Mouse (Mus musculus): Measurements from ENCODE around the gene Dpp8. TPM values are rescaled to one million over a fixed set of nuclear protein-coding genes. Genes with fewer than 3 reads are reported as not detected.

Dpp8 gene
- total RNA-seq, 1 experiment: 17.9 TPM

- no peaks in the 10 kb centered on the region for H3K9me3 ChIP-seq (ENCODE audit: control insufficient read depth, insufficient read depth, low read depth, low read length)
- no peak overlapping the region for H3K4me3 ChIP-seq (ENCODE audit: insufficient read depth in 1 of 2, low read depth in 1 of 2, low read length in 2 of 2, poor library complexity in 1 of 2, severe bottlenecking in 1 of 2)
- no peak overlapping the region for H3K27ac ChIP-seq (ENCODE audit: insufficient read depth, low read depth, low read length, poor library complexity, severe bottlenecking)
- in situ Hi-C loops (cut with MboI; ENCODE audit: low sequenced_read_pairs in 2 of 2, unreplicated experiment in 2 of 2): no loop called here
- DNase-seq (ENCODE audit: low read depth, low spot score): no peak
- peaks cover 0 to 3% of the 10 kb centered on the region in 2 experiments; a peak in 1 of 4 replicates for H3K4me1 ChIP-seq (ENCODE audit: control insufficient read depth in 2 of 2, insufficient read depth in 2 of 2, low read length in 2 of 2, poor library complexity in 1 of 2)
- peaks cover 8% of the 10 kb centered on the region for H3K36me3 ChIP-seq (ENCODE audit: control insufficient read depth, insufficient read depth, low read length, poor library complexity, severe bottlenecking)
- no peak overlapping the region for H3K9ac ChIP-seq (ENCODE audit: insufficient read depth, low read depth, low read length, poor library complexity, severe bottlenecking)
- TF ChIP-seq ZC3H11A (IDR thresholded peaks at IDR 0.05; ENCODE audit: borderline replicate concordance, low read depth, low read length) (no peak), ZNF384 (IDR thresholded peaks at IDR 0.05; ENCODE audit: low read depth, low read length) (no peak), CHD2 (IDR thresholded peaks at IDR 0.05; ENCODE audit: low read depth, low read length) (no peak), MAFK (IDR thresholded peaks at IDR 0.05; ENCODE audit: insufficient read depth, low read depth, low read length) (no peak), HCFC1 (IDR thresholded peaks at IDR 0.05; ENCODE audit: borderline replicate concordance, insufficient read depth, low read length) (no peak)
Measured at GRCm38 (mm10) chr9:65036456-65036855, 4.2 kb downstream of the Dpp8 start.

DNA sequence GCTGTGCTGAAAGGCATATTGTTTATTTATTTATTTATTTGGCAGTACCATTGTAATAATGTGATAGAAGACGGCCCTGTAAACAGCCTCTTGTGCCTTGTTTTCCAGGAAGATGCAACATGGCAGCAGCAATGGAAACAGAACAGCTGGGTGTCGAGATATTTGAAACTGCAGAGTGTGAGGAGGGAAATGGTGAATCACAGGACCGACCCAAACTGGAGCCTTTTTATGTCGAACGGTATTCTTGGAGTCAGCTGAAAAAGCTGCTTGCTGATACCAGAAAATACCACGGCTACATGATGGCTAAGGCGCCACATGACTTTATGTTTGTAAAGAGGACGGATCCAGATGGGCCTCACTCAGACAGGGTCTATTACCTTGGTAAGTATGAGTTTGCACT, 4.6 kb downstream of the Dpp8 start:
- no peaks in the 10 kb centered on the region for H3K9me3 ChIP-seq (ENCODE audit: control insufficient read depth, insufficient read depth, low read depth, low read length)
- H3K27ac ChIP-seq (ENCODE audit: insufficient read depth, low read depth, low read length, poor library complexity, severe bottlenecking): no peak overlapping the region
- no peak for TF ChIP-seq MAFK (IDR thresholded peaks at IDR 0.05; ENCODE audit: insufficient read depth, low read depth, low read length)
- TF ChIP-seq HCFC1 (IDR thresholded peaks at IDR 0.05; ENCODE audit: borderline replicate concordance, insufficient read depth, low read length): no peak
- no peak for TF ChIP-seq CHD2 (IDR thresholded peaks at IDR 0.05; ENCODE audit: low read depth, low read length)
- no peak for TF ChIP-seq ZNF384 (IDR thresholded peaks at IDR 0.05; ENCODE audit: low read depth, low read length)
- TF ChIP-seq ZC3H11A (IDR thresholded peaks at IDR 0.05; ENCODE audit: borderline replicate concordance, low read depth, low read length): no peak
- in situ Hi-C loops (cut with MboI; ENCODE audit: low sequenced_read_pairs in 2 of 2, unreplicated experiment in 2 of 2): no loop called here
- no peak overlapping the region for H3K4me3 ChIP-seq (ENCODE audit: insufficient read depth in 1 of 2, low read depth in 1 of 2, low read length in 2 of 2, poor library complexity in 1 of 2, severe bottlenecking in 1 of 2)
- no peak for DNase-seq (ENCODE audit: low read depth, low spot score)
- peaks cover 0 to 3% of the 10 kb centered on the region in 2 experiments; a peak in 1 of 4 replicates for H3K4me1 ChIP-seq (ENCODE audit: control insufficient read depth in 2 of 2, insufficient read depth in 2 of 2, low read length in 2 of 2, poor library complexity in 1 of 2)
- H3K9ac ChIP-seq (ENCODE audit: insufficient read depth, low read depth, low read length, poor library complexity, severe bottlenecking): no peak overlapping the region; the same call in 1 of the 2 replicates
- H3K36me3 ChIP-seq (ENCODE audit: control insufficient read depth, insufficient read depth, low read length, poor library complexity, severe bottlenecking): peaks cover 8% of the 10 kb centered on the region

DNA sequence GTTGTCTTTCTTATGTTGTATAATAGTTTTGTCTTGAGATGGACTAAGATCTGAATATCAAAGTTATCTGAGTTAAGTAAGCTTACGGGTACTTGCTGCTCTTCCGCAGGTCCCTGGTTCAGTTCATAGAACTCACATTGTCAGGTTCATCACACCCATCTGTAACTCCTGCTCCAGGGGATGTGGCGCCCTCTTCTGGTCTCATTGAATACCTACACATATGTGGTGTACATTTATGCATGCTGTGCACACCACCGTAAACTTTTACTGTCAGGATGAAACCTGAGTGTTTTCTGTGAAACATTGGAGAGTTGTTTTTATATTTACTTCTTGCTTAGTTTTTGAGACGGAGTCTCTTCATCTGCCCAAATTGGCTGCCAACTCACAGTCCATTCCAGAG, 9.2 kb downstream of the Dpp8 start:
- DNase-seq (ENCODE audit: low read depth, low spot score): peak; percentile 40
- Histone ChIP-seq H3K9ac (ENCODE audit: insufficient read depth, low read depth, low read length, poor library complexity, severe bottlenecking) (no peak overlapping the region), H3K9me3 (ENCODE audit: control insufficient read depth, insufficient read depth, low read depth, low read length) (no peaks in the 10 kb centered on the region), H3K36me3 (ENCODE audit: control insufficient read depth, insufficient read depth, low read length, poor library complexity, severe bottlenecking) (peaks cover 14% of the 10 kb centered on the region), H3K4me1 (ENCODE audit: control insufficient read depth in 2 of 2, insufficient read depth in 2 of 2, low read length in 2 of 2, poor library complexity in 1 of 2) (no peaks in the 10 kb centered on the region), H3K27ac (ENCODE audit: insufficient read depth, low read depth, low read length, poor library complexity, severe bottlenecking) (no peak overlapping the region), H3K4me3 (ENCODE audit: insufficient read depth in 1 of 2, low read depth in 1 of 2, low read length in 2 of 2, poor library complexity in 1 of 2, severe bottlenecking in 1 of 2) (no peak overlapping the region)
- 0 out of 2 replicates have a peak, but pooled peaks have one; percentile 6 for TF ChIP-seq ZC3H11A (IDR thresholded peaks at IDR 0.05; ENCODE audit: borderline replicate concordance, low read depth, low read length)
- TF ChIP-seq MAFK (IDR thresholded peaks at IDR 0.05; ENCODE audit: insufficient read depth, low read depth, low read length): no peak
- 0 out of 2 replicates have a peak, but pooled peaks have one; percentile 27 for TF ChIP-seq HCFC1 (IDR thresholded peaks at IDR 0.05; ENCODE audit: borderline replicate concordance, insufficient read depth, low read length)
- in situ Hi-C loops (cut with MboI; ENCODE audit: low sequenced_read_pairs in 2 of 2, unreplicated experiment in 2 of 2): no loop called here

- Histone ChIP-seq H3K9me3 (ENCODE audit: control insufficient read depth, insufficient read depth, low read depth, low read length) (no peaks in the 10 kb centered on the region), H3K9ac (ENCODE audit: insufficient read depth, low read depth, low read length, poor library complexity, severe bottlenecking) (no peak overlapping the region), H3K36me3 (ENCODE audit: control insufficient read depth, insufficient read depth, low read length, poor library complexity, severe bottlenecking) (peaks cover 10% of the 10 kb centered on the region), H3K4me1 (ENCODE audit: control insufficient read depth in 2 of 2, insufficient read depth in 2 of 2, low read length in 2 of 2, poor library complexity in 1 of 2) (no peaks in the 10 kb centered on the region), H3K4me3 (ENCODE audit: insufficient read depth in 1 of 2, low read depth in 1 of 2, low read length in 2 of 2, poor library complexity in 1 of 2, severe bottlenecking in 1 of 2) (no peak overlapping the region), H3K27ac (ENCODE audit: insufficient read depth, low read depth, low read length, poor library complexity, severe bottlenecking) (no peak overlapping the region)
- in situ Hi-C loops (cut with MboI; ENCODE audit: low sequenced_read_pairs in 2 of 2, unreplicated experiment in 2 of 2): no loop called here
- no peak for DNase-seq (ENCODE audit: low read depth, low spot score)
- TF ChIP-seq CHD2 (IDR thresholded peaks at IDR 0.05; ENCODE audit: low read depth, low read length) (no peak), MAFK (IDR thresholded peaks at IDR 0.05; ENCODE audit: insufficient read depth, low read depth, low read length) (no peak), HCFC1 (IDR thresholded peaks at IDR 0.05; ENCODE audit: borderline replicate concordance, insufficient read depth, low read length) (no peak), ZC3H11A (IDR thresholded peaks at IDR 0.05; ENCODE audit: borderline replicate concordance, low read depth, low read length) (no peak), ZNF384 (IDR thresholded peaks at IDR 0.05; ENCODE audit: low read depth, low read length) (no peak)
Measured at GRCm38 (mm10) chr9:65046993-65047392, 14.8 kb downstream of the Dpp8 start.

DNA sequence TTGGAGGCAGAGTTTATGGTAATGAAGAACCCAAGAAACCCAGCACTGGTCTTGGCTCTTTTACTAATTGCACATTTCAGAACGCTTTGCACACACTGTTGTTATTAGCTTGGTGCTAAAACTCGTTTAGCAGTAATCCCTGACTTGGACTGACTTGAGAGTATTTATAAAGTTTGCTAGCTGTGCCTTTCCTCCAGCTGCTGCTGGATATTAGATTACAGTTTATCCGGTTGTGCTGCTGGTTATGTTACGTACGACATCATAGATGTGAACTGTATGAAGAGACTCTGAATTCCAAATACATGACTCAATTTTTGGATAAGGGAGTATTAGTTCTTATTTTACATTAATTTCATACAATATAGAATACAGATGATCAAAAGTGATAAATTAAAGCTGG, 17.2 kb downstream of the Dpp8 start:
- TF ChIP-seq CHD2 (IDR thresholded peaks at IDR 0.05; ENCODE audit: low read depth, low read length) (no peak), ZNF384 (IDR thresholded peaks at IDR 0.05; ENCODE audit: low read depth, low read length) (no peak), MAFK (IDR thresholded peaks at IDR 0.05; ENCODE audit: insufficient read depth, low read depth, low read length) (no peak), ZC3H11A (IDR thresholded peaks at IDR 0.05; ENCODE audit: borderline replicate concordance, low read depth, low read length) (no peak), HCFC1 (IDR thresholded peaks at IDR 0.05; ENCODE audit: borderline replicate concordance, insufficient read depth, low read length) (no peak)
- DNase-seq (ENCODE audit: low read depth, low spot score): no peak
- H3K27ac ChIP-seq (ENCODE audit: insufficient read depth, low read depth, low read length, poor library complexity, severe bottlenecking): no peak overlapping the region
- H3K4me3 ChIP-seq (ENCODE audit: insufficient read depth in 1 of 2, low read depth in 1 of 2, low read length in 2 of 2, poor library complexity in 1 of 2, severe bottlenecking in 1 of 2): no peak overlapping the region
- no peaks in the 10 kb centered on the region for H3K9me3 ChIP-seq (ENCODE audit: control insufficient read depth, insufficient read depth, low read depth, low read length)
- peaks cover 14% of the 10 kb centered on the region for H3K36me3 ChIP-seq (ENCODE audit: control insufficient read depth, insufficient read depth, low read length, poor library complexity, severe bottlenecking)
- H3K4me1 ChIP-seq (ENCODE audit: control insufficient read depth in 2 of 2, insufficient read depth in 2 of 2, low read length in 2 of 2, poor library complexity in 1 of 2): no peaks in the 10 kb centered on the region
- no peak overlapping the region for H3K9ac ChIP-seq (ENCODE audit: insufficient read depth, low read depth, low read length, poor library complexity, severe bottlenecking)
- in situ Hi-C loops (cut with MboI; ENCODE audit: low sequenced_read_pairs in 2 of 2, unreplicated experiment in 2 of 2): no loop called here
